Comparison of ENCODE assay signal across 9 mouse cellular contexts in the genomic region with DNA sequence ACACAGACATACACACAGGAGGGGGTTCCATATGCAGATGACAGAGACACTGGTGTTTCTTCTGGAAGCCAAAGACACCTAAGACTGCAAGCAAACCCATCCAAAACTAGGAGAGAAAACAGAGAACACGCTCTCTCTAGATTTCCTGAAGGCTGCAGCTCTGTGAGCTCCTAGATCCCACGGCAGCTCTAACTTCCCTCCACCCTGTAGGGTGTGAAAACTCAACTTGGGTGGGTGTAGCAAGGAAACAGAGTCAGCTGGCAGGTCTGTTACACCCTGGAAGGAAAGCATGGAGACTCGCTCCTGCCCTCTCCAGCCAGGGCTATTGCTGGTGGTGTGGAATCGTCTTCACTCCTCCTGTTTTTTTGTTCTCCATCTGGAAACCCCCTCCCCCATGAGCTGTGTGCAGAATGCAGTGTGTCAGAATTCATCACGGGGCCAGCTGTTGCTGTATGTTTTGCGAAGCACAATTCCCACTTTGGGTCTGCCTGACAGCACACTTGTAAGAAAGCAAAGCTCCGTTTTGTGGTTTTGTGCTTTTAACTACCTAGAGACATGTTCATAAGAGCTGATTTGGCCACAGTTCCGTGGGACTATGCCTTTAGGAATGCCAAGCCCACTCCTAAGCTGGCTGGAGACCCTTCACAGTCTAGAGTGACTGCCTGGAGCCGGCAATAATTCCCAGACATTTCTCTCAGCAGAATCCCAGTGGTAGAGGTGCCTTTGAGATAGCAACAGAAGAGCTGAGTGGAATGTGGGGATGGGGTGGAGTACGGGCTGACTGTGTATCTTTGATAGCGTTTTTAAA. TPM values are rescaled to one million over a fixed set of nuclear protein-coding genes. Genes with fewer than 3 reads are reported as not detected.
DNase-seq lines count a peak whose midpoint lies in the region; ATAC-seq and TF ChIP-seq lines count a peak whose summit lies in the region.
"Had no signal": no experiment of that assay in that cellular context is flagged by ENCODE, and none has a peak within 500 bp of the region (broad histone marks: within the 10 kb centered on the region; RNA-seq: fewer than 3 reads in every experiment).

No protein-coding gene starts in this region.

- ATAC-seq in heart, embryonic 14.5 days (ENCODE audit: insufficient number of reproducible peaks, insufficient read depth, low FRiP score, low read depth), result peak; percentile 16; the same call in 1 of the 2 replicates
- 0 out of 2 replicates have a peak, but pooled peaks have one; percentile 15 for ATAC-seq in hindbrain, embryonic 14.5 days (ENCODE audit: low FRiP score)
- 0 out of 2 replicates have a peak, but pooled peaks have one; percentile 2 for ATAC-seq in midbrain, embryonic 14.5 days (ENCODE audit: low FRiP score, low TSS enrichment)
- no peak for ATAC-seq in CD4-positive, CD25-positive, alpha-beta regulatory T cell, adult 4 months

- no peaks in the 10 kb centered on the region for H3K79me2 ChIP-seq in heart, adult 2 months (replicated peaks; ENCODE audit: control insufficient read depth, insufficient read depth, low read length)

- 22% methylated on average over 11 of the region's 11 CpGs for WGBS in heart, embryonic 14.5 days
- 35% methylated on average over 11 of the region's 11 CpGs for WGBS in heart, adult 2 months
- WGBS in hindbrain, embryonic 14.5 days, result 34% methylated on average over 11 of the region's 11 CpGs
- WGBS in midbrain, embryonic 14.5 days, result 30% methylated on average over 11 of the region's 11 CpGs

- no peaks in the 10 kb centered on the region for H3K9me3 ChIP-seq in heart, embryonic 14.5 days (ENCODE audit: control insufficient read depth, low read length)
- H3K9me3 ChIP-seq in hindbrain, embryonic 14.5 days (ENCODE audit: control insufficient read depth, low read length), result no peaks in the 10 kb centered on the region
- no peaks in the 10 kb centered on the region for H3K9me3 ChIP-seq in midbrain, embryonic 14.5 days (ENCODE audit: control insufficient read depth, low read length)

- peaks cover 17 to 19% of the 10 kb centered on the region in 2 experiments for H3K4me1 ChIP-seq in heart, embryonic 14.5 days (ENCODE audit: control insufficient read depth in 2 of 2, insufficient read depth in 2 of 2, low read length in 2 of 2)
- H3K4me1 ChIP-seq in heart, adult 2 months (ENCODE audit: control insufficient read depth, insufficient read depth, low read length), result peaks cover 3% of the 10 kb centered on the region; the same call in 1 of the 2 replicates
- H3K4me1 ChIP-seq in hindbrain, embryonic 14.5 days (replicated peaks; ENCODE audit: control insufficient read depth, insufficient read depth, low read length), result peaks cover 20% of the 10 kb centered on the region
- peaks cover 13% of the 10 kb centered on the region for H3K4me1 ChIP-seq in midbrain, embryonic 14.5 days (ENCODE audit: control insufficient read depth, insufficient read depth, low read length)

- no peak for TF ChIP-seq CTCF in heart, adult 2 months (IDR thresholded peaks at IDR 0.05)
- no peak for TF ChIP-seq CTCF in brain, embryonic 14.5 days (IDR thresholded peaks at IDR 0.05; ENCODE audit: borderline replicate concordance, extremely low read depth, insufficient read depth, insufficient read length)

- TF ChIP-seq POLR2A in heart, adult 2 months (IDR thresholded peaks at IDR 0.05; ENCODE audit: insufficient read depth, low read depth, low read length), result no peak
- no peak for TF ChIP-seq POLR2A in brain, embryonic 14.5 days (IDR thresholded peaks at IDR 0.05; ENCODE audit: borderline replicate concordance, extremely low read depth, insufficient read depth, insufficient read length, poor library complexity, severe bottlenecking)

- peak overlapping the region; percentile 35; the same call in 1 of the 2 replicates for H3K9ac ChIP-seq in heart, embryonic 14.5 days (ENCODE audit: low read length)
- H3K9ac ChIP-seq in heart, adult 2 months (ENCODE audit: low read depth, low read length), result no peak overlapping the region
- H3K9ac ChIP-seq in hindbrain, embryonic 14.5 days, result 0 out of 2 replicates have a peak overlapping the region, but pooled peaks have one; percentile 24
- H3K9ac ChIP-seq in midbrain, embryonic 14.5 days (replicated peaks; ENCODE audit: low read length), result no peak overlapping the region

- intact Hi-C loops in heart, adult 2 months (cut with DNase I), result loop anchor here (5.0 kb wide), 1 partner anchor 110 kb away; a partner anchor contains a TSS

- peak overlapping the region; percentile 68 for H3K4me2 ChIP-seq in heart, embryonic 14.5 days (ENCODE audit: low read length)
- H3K4me2 ChIP-seq in hindbrain, embryonic 14.5 days (replicated peaks), result peak overlapping the region; percentile 45
- H3K4me2 ChIP-seq in midbrain, embryonic 14.5 days (ENCODE audit: low read length), result peak overlapping the region; percentile 45

- H3K27me3 ChIP-seq in heart, embryonic 14.5 days (ENCODE audit: control insufficient read depth, insufficient read depth, low read length), result no peaks in the 10 kb centered on the region
- no peaks in the 10 kb centered on the region for H3K27me3 ChIP-seq in heart, adult 2 months (ENCODE audit: control insufficient read depth, insufficient read depth, low read length)
- H3K27me3 ChIP-seq in hindbrain, embryonic 14.5 days (ENCODE audit: control insufficient read depth, insufficient read depth, low read length), result no peaks in the 10 kb centered on the region
- no peaks in the 10 kb centered on the region for H3K27me3 ChIP-seq in midbrain, embryonic 14.5 days (ENCODE audit: control insufficient read depth, insufficient read depth, low read length)

- no peak for TF ChIP-seq EP300 in heart, adult 2 months (IDR thresholded peaks at IDR 0.05; ENCODE audit: insufficient read depth, low read depth, low read length)

- no peak for DNase-seq in heart, adult 2 months
- peak; percentile 62 for DNase-seq in brain, embryonic 14.5 days (ENCODE audit: low read depth)
- peak; percentile 53 for DNase-seq in hindbrain, embryonic 14.5 days (ENCODE audit: low spot score)
- peak; percentile 46 for DNase-seq in midbrain, embryonic 14.5 days
- DNase-seq in thymus, postnatal 0 days (ENCODE audit: low spot score), result no peak
- no peak for DNase-seq in urinary bladder, postnatal 36 days (ENCODE audit: low spot score in 2 of 2)
- DNase-seq: cerebellum, adult 11 months had no signal

- peak overlapping the region; percentile 58 to 69 for H3K27ac ChIP-seq in heart, embryonic 14.5 days (replicated peaks in 1 of 2; ENCODE audit: control insufficient read depth in 1 of 2, insufficient read depth in 1 of 2, low read depth in 2 of 2, low read length in 2 of 2)
- H3K27ac ChIP-seq in heart, adult 2 months, result no peak overlapping the region
- peak overlapping the region; percentile 69 for H3K27ac ChIP-seq in hindbrain, embryonic 14.5 days
- H3K27ac ChIP-seq in midbrain, embryonic 14.5 days (replicated peaks; ENCODE audit: low read depth, low read length), result 0 out of 2 replicates have a peak overlapping the region, but pooled peaks have one; percentile 26

- H3K36me3 ChIP-seq in heart, embryonic 14.5 days (ENCODE audit: control insufficient read depth, insufficient read depth, low read length), result no peaks in the 10 kb centered on the region
- H3K36me3 ChIP-seq in heart, adult 2 months (ENCODE audit: control insufficient read depth, insufficient read depth, low read length), result no peaks in the 10 kb centered on the region
- H3K36me3 ChIP-seq in hindbrain, embryonic 14.5 days (replicated peaks; ENCODE audit: control insufficient read depth, insufficient read depth), result no peaks in the 10 kb centered on the region
- H3K36me3 ChIP-seq in midbrain, embryonic 14.5 days (ENCODE audit: control insufficient read depth, insufficient read depth, low read length), result no peaks in the 10 kb centered on the region

- H3K4me3 ChIP-seq in heart, embryonic 14.5 days (ENCODE audit: control insufficient read depth in 1 of 2, insufficient read depth in 1 of 2, low read depth in 1 of 2, low read length in 2 of 2), result peak overlapping the region in 1 of 2 experiments; percentile 32; a peak in 2 of 4 replicates
- no peak overlapping the region for H3K4me3 ChIP-seq in heart, adult 2 months
- H3K4me3 ChIP-seq in hindbrain, embryonic 14.5 days (replicated peaks; ENCODE audit: low read length), result 0 out of 2 replicates have a peak overlapping the region, but pooled peaks have one; percentile 7
- no peak overlapping the region for H3K4me3 ChIP-seq in midbrain, embryonic 14.5 days (replicated peaks; ENCODE audit: low read depth, low read length)

RNA-seq across cellular contexts. Expression of a gene that starts 11.7 kb away (rescaled TPM):
- polyA plus RNA-seq in heart, embryonic 14.5 days (2014; fragmentation: Nextera tagmentation; extraction: Ambion mirVana), result 9.4 and 9.9 TPM in 2 replicates
- under 1 TPM in 1 of 2 experiments, not detected in 1; 0.16 TPM for total RNA-seq in heart, adult 2 months (2021)
- polyA plus RNA-seq in heart, adult 2 months (2012; rRNA removed), result 2.8 and 2.9 TPM in 2 replicates
- polyA plus RNA-seq in brain, embryonic 14.5 days (2012; rRNA removed), result 40.8 and 47.3 TPM in 2 replicates
- polyA plus RNA-seq in hindbrain, embryonic 14.5 days (2014; fragmentation: Nextera tagmentation; extraction: Ambion mirVana), result 39.9 and 45.2 TPM in 2 replicates
- 46.0 and 47.7 TPM in 2 replicates for polyA plus RNA-seq in midbrain, embryonic 14.5 days (2014; fragmentation: Nextera tagmentation; extraction: Ambion mirVana)
- 1.0 and 2.6 TPM in 2 replicates for polyA plus RNA-seq in thymus, postnatal 0 days (2015; fragmentation: Nextera tagmentation; extraction: Ambion mirVana)
- not detected for polyA plus RNA-seq in CD4-positive, CD25-positive, alpha-beta regulatory T cell, adult 4 months (2017; shearing (Covaris generic))

Comparison
In these comparisons a context has a peak if more than half of its experiments do, and no peak if none do; other contexts are left out.
1. H3K9ac ChIP-seq: peak in heart, embryonic 14.5 days (single experiment) and hindbrain, embryonic 14.5 days (single experiment); none in heart, adult 2 months (single experiment) and midbrain, embryonic 14.5 days (single experiment).
2. DNase-seq: peak in brain, embryonic 14.5 days (single experiment), hindbrain, embryonic 14.5 days (single experiment) and midbrain, embryonic 14.5 days (single experiment); none in heart, adult 2 months (0 of 2), thymus, postnatal 0 days (single experiment) and urinary bladder, postnatal 36 days (0 of 2).
3. Peak in every context shown above with its lines, with median percentiles within 50 percentile points of each other: H3K4me2 ChIP-seq.